Mouse (Mus musculus) CH12.LX (cell line): ENCODE measurements at regions not wholly inside any gene's neighbourhood (a gene's known extent, or its start where the extent isn't known, plus 50 kb on each side); places are given as distances from the start of the nearest gene placed in this dataset.

Experiments used
- DNase-seq: peaks from one replicate; pipeline ENCODE4 v3.0.0-alpha.2; 2013; ENCODE audit errors: extremely low read depth
- H3K27ac ChIP-seq: 2 replicates; pipeline ENCODE4 v1.5.1; 2012; ENCODE audit warnings: low read depth, mild to moderate bottlenecking, control low read depth, moderate library complexity; ENCODE audit not compliant: insufficient read depth
- H3K27me3 ChIP-seq: replicated peaks from 2 replicates; pipeline ENCODE3; 2012; ENCODE audit warnings: inconsistent platforms
- H3K36me3 ChIP-seq, 2 experiments: replicated peaks in 1 of 2; 2 replicates each; pipeline versions ENCODE3 to v1.6.1; 2012; ENCODE audit warnings: inconsistent platforms in 1 of 2, low read length in 1 of 2, mild to moderate bottlenecking in 1 of 2, mixed read lengths in 1 of 2, moderate library complexity in 1 of 2; ENCODE audit not compliant: control insufficient read depth in 1 of 2, insufficient read depth in 1 of 2
- H3K4me1 ChIP-seq, 2 experiments: 2 replicates each; pipeline ENCODE4 v1.6.1; 2012; ENCODE audit warnings: inconsistent platforms in 1 of 2, moderate library complexity in 1 of 2; ENCODE audit not compliant: insufficient read depth in 2 of 2, control insufficient read depth in 1 of 2
- H3K4me2 ChIP-seq: 2 replicates; pipeline ENCODE4 v1.6.1; 2012; ENCODE audit warnings: low read depth, mild to moderate bottlenecking, control low read depth; ENCODE audit not compliant: poor library complexity, insufficient read depth, severe bottlenecking
- H3K4me3 ChIP-seq, 3 experiments: fragments of 150-350 bp in 1 of 3; sonication (generic) in 1 of 3; replicated peaks in 1 of 3; 2 replicates each; pipeline versions ENCODE3 to v1.5.1; 2011 to 2012; ENCODE audit warnings: low read depth in 2 of 3, low read length in 2 of 3, mild to moderate bottlenecking in 2 of 3, moderate library complexity in 2 of 3, control low read depth in 1 of 3, improper control_type of control experiment in 1 of 3, inconsistent platforms in 1 of 3, mixed read lengths in 1 of 3; ENCODE audit not compliant: poor library complexity in 1 of 3
- H3K79me2 ChIP-seq: replicated peaks from 2 replicates; pipeline ENCODE4 v1.6.1; 2012; ENCODE audit warnings: mild to moderate bottlenecking, moderate library complexity; ENCODE audit not compliant: control insufficient read depth, poor library complexity, insufficient read depth, severe bottlenecking; ENCODE audit errors: extremely low read depth
- H3K9ac ChIP-seq: 2 replicates; pipeline ENCODE4 v1.6.1; 2012; ENCODE audit warnings: low read depth, mild to moderate bottlenecking, control low read depth, moderate library complexity; ENCODE audit not compliant: insufficient read depth
- H3K9me3 ChIP-seq: replicated peaks from 2 replicates; pipeline ENCODE3; 2012; ENCODE audit warnings: low read length, inconsistent platforms, mixed read lengths
- CHD1 ChIP-seq: IDR thresholded peaks from 2 replicates; pipeline ENCODE4 v1.6.1; 2012; ENCODE audit warnings: low read depth, low read length, improper control_type of control experiment, inconsistent platforms
- CHD2 ChIP-seq: IDR thresholded peaks from 2 replicates; pipeline ENCODE4 v1.6.1; 2011; ENCODE audit warnings: low read length, improper control_type of control experiment
- E2F4 ChIP-seq: IDR thresholded peaks from 2 replicates; pipeline ENCODE4 v1.6.1; 2011; ENCODE audit warnings: low read depth, low read length, improper control_type of control experiment; ENCODE audit not compliant: insufficient replicate concordance
- EP300 ChIP-seq: IDR thresholded peaks from 2 replicates; pipeline ENCODE4 v1.6.1; 2011; ENCODE audit warnings: low read length, improper control_type of control experiment
- ETS1 ChIP-seq: conservative IDR thresholded peaks from 2 replicates; pipeline ENCODE4 v1.6.1; 2012; ENCODE audit warnings: low read depth, mild to moderate bottlenecking, inconsistent platforms, low read length, improper control_type of control experiment, moderate library complexity
- GABPA ChIP-seq: IDR thresholded peaks from 2 replicates; pipeline ENCODE4 v1.6.1; 2012; ENCODE audit warnings: low read depth, low read length, improper control_type of control experiment, inconsistent platforms; ENCODE audit not compliant: insufficient replicate concordance
- IRF4 ChIP-seq: IDR thresholded peaks from 2 replicates; pipeline ENCODE4 v1.6.1; 2014; ENCODE audit warnings: low read depth, mild to moderate bottlenecking, inconsistent platforms, low read length, improper control_type of control experiment
- JUN ChIP-seq: IDR thresholded peaks from 2 replicates; pipeline ENCODE4 v1.6.1; 2011; ENCODE audit warnings: low read depth, mild to moderate bottlenecking, low read length, improper control_type of control experiment, moderate library complexity; ENCODE audit not compliant: insufficient read depth
- KAT2A ChIP-seq: IDR thresholded peaks from 2 replicates; pipeline ENCODE4 v1.6.1; 2012; ENCODE audit warnings: low read length, improper control_type of control experiment, inconsistent platforms; ENCODE audit not compliant: insufficient replicate concordance
- MAFK ChIP-seq: IDR thresholded peaks from 2 replicates; pipeline ENCODE4 v1.6.1; 2011; ENCODE audit warnings: low read length, improper control_type of control experiment; ENCODE audit not compliant: insufficient replicate concordance
- MAX ChIP-seq: IDR thresholded peaks from 2 replicates; pipeline ENCODE4 v1.6.1; 2011; ENCODE audit warnings: low read length, improper control_type of control experiment
- MEF2A ChIP-seq: IDR thresholded peaks from 2 replicates; pipeline ENCODE4 v1.6.1; 2014; ENCODE audit warnings: low read depth, mild to moderate bottlenecking, inconsistent platforms, low read length, improper control_type of control experiment, borderline replicate concordance
- MXI1 ChIP-seq: IDR thresholded peaks from 2 replicates; pipeline ENCODE4 v1.6.1; 2011; ENCODE audit warnings: mild to moderate bottlenecking, low read depth, low read length, improper control_type of control experiment
- PAX5 ChIP-seq: IDR thresholded peaks from 2 replicates; pipeline ENCODE4 v1.6.1; 2012; ENCODE audit warnings: low read length, inconsistent platforms, mixed read lengths
- POLR2A ChIP-seq: IDR thresholded peaks from 2 replicates; pipeline ENCODE4 v1.6.1; 2011; ENCODE audit warnings: low read depth, mild to moderate bottlenecking, improper control_type of control experiment, low read length
- POLR2AphosphoS2 ChIP-seq: IDR thresholded peaks from 2 replicates; pipeline ENCODE4 v1.6.1; 2011; ENCODE audit warnings: low read depth, low read length, improper control_type of control experiment
- RAD21 ChIP-seq: IDR thresholded peaks from 2 replicates; pipeline ENCODE4 v1.6.1; 2011; ENCODE audit warnings: low read depth, mild to moderate bottlenecking, low read length, improper control_type of control experiment, moderate library complexity
- RCOR1 ChIP-seq: conservative IDR thresholded peaks from 2 replicates; pipeline ENCODE4 v1.6.1; 2012; ENCODE audit warnings: low read depth, mild to moderate bottlenecking, inconsistent platforms, low read length, improper control_type of control experiment
- TBP ChIP-seq: conservative IDR thresholded peaks from 2 replicates; pipeline ENCODE4 v1.6.1; 2011; ENCODE audit warnings: low read depth, low read length, improper control_type of control experiment
- UBTF ChIP-seq: IDR thresholded peaks from 2 replicates; pipeline ENCODE4 v1.6.1; 2012; ENCODE audit warnings: low read depth, mild to moderate bottlenecking, inconsistent platforms, low read length, improper control_type of control experiment, moderate library complexity
- ZMIZ1 ChIP-seq: IDR thresholded peaks from 2 replicates; pipeline ENCODE4 v1.6.1; 2012; ENCODE audit warnings: low read depth, mild to moderate bottlenecking, inconsistent platforms, low read length, improper control_type of control experiment
- ZNF384 ChIP-seq: IDR thresholded peaks from 2 replicates; pipeline ENCODE4 v1.6.1; 2012; ENCODE audit warnings: low read depth, low read length, improper control_type of control experiment, inconsistent platforms
- dilution Hi-C: fragments of 300-500 bp; cut with MboI; formaldehyde crosslinking; loops from 2 replicates; pipeline ENCODE4 v1.14.3; 2020; ENCODE audit warnings: low sequenced_read_pairs; ENCODE audit not compliant: extremely low pct_unique_long_range_greater_than_20kb, extremely low pct_ligation_motif_present
- in situ Hi-C: fragments of 300-500 bp; cut with MboI; formaldehyde crosslinking; loops from 3 replicates; pipeline ENCODE4 v1.14.3; 2019; ENCODE audit warnings: low sequenced_read_pairs, low pct_ligation_motif_present, low pct_unique_long_range_greater_than_20kb, mixed read lengths

- Histone ChIP-seq H3K9ac (no peak overlapping the region), H3K9me3 (no peaks in the 10 kb centered on the region), H3K79me2 (no peaks in the 10 kb centered on the region), H3K36me3 (no peaks in the 10 kb centered on the region), H3K4me3 (no peak overlapping the region), H3K27me3 (no peaks in the 10 kb centered on the region), H3K4me1 (no peaks in the 10 kb centered on the region), H3K4me2 (no peak overlapping the region), H3K27ac (no peak overlapping the region)
- dilution Hi-C loops = no loop called here
- in situ Hi-C loops = no loop called here
- no peak for DNase-seq
- TF ChIP-seq MAX = no peak
- no peak for TF ChIP-seq IRF4
- TF ChIP-seq RAD21 = no peak
- TF ChIP-seq CHD1 = no peak
- TF ChIP-seq MAFK = no peak
- TF ChIP-seq ETS1 = no peak
- TF ChIP-seq TBP = no peak
- no peak for TF ChIP-seq GABPA
- no peak for TF ChIP-seq E2F4
- TF ChIP-seq CHD2 = no peak
- TF ChIP-seq EP300 = no peak
- TF ChIP-seq POLR2AphosphoS2 = no peak
- TF ChIP-seq RCOR1 = no peak
- TF ChIP-seq POLR2A = no peak
These were observed 103.3 kb downstream of the Klf6 start for GRCm38 (mm10) chr13:5964626-5965025.

- DNase-seq = no peak
- Histone ChIP-seq H3K79me2 (no peaks in the 10 kb centered on the region), H3K4me2 (no peak overlapping the region), H3K9ac (no peak overlapping the region), H3K4me1 (peaks cover 2 to 9% of the 10 kb centered on the region in 2 experiments; a peak in 3 of 4 replicates), H3K4me3 (no peak overlapping the region), H3K9me3 (no peaks in the 10 kb centered on the region), H3K36me3 (no peaks in the 10 kb centered on the region), H3K27ac (no peak overlapping the region), H3K27me3 (no peaks in the 10 kb centered on the region)
- in situ Hi-C loops = no loop called here
- TF ChIP-seq ZNF384 = no peak
- TF ChIP-seq UBTF = no peak
- no peak for TF ChIP-seq POLR2AphosphoS2
- no peak for TF ChIP-seq RCOR1
- no peak for TF ChIP-seq RAD21
- TF ChIP-seq ZMIZ1 = no peak
- no peak for TF ChIP-seq GABPA
- TF ChIP-seq MXI1 = no peak
- TF ChIP-seq JUN = no peak
- TF ChIP-seq KAT2A = no peak
- no peak for TF ChIP-seq MEF2A
- no peak for TF ChIP-seq PAX5
- dilution Hi-C loops = no loop called here
These were observed 117.3 kb downstream of the Klf6 start for GRCm38 (mm10) chr13:5978615-5979014.
